Mouse (Mus musculus): ENCODE results near the gene Sesn1. TPM values are rescaled to one million over a fixed set of nuclear protein-coding genes. Genes with fewer than 3 reads are reported as not detected.

Gene Sesn1
- polyA plus RNA-seq, 1 experiment: 12.7 TPM

DNA sequence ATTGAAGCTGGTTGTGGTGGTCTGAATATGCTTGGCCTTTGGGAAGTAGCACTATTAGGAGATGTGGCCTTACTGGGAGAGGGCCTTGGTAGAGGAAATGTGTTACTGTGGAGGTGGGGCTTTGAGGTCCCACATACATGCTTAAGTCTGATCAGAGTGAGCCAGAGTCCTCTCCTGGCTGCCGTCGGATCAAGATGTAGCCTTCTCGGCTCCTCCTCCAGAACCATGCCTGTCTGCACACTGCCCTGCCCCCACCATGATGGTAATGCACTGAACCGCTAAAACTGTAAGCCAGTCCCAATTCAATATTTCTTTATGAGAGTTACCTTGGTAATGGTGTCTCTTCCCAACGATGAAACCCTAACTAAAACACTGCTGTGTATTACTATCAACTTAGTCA, 19.5 kb downstream of the Sesn1 start:
- no peak overlapping the region for H3K27ac ChIP-seq (ENCODE audit: control insufficient read depth, insufficient read depth, low read depth, low read length)
- TF ChIP-seq CTCF (IDR thresholded peaks at IDR 0.05; ENCODE audit: control insufficient read depth, insufficient read depth, insufficient replicate concordance, low read depth, low read length) (no peak), POLR2A (IDR thresholded peaks at IDR 0.05; ENCODE audit: control insufficient read depth, low read depth, low read length) (no peak)

DNA sequence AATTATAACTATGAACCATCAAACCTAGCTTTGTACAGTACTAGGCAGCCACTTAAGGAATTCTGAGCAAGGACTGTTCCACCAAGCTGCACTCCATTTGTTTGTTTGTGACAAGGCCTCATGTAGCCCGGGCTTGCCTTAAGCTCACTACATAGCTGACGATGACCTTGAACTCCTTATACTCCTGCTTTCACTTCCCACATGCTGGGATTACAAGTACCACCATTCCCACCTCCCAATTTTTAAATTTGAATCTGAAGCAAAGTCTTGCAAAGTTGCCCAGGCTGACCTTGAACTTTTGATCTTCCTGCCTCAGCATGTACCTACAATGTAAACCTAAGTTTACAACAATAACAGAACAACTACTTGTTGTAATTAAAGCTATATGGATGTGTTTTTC, 20.2 kb downstream of the Sesn1 start:
- Histone ChIP-seq H3K36me3 (ENCODE audit: control insufficient read depth, insufficient read depth, low read length) (no peaks in the 10 kb centered on the region), H3K4me1 (ENCODE audit: control insufficient read depth, insufficient read depth, low read length) (no peaks in the 10 kb centered on the region), H3K27ac (ENCODE audit: control insufficient read depth, insufficient read depth, low read depth, low read length) (no peak overlapping the region), H3K4me3 (ENCODE audit: control insufficient read depth, low read depth, low read length) (no peak overlapping the region), H3K27me3 (ENCODE audit: control insufficient read depth, insufficient read depth, low read length) (no peaks in the 10 kb centered on the region)
- TF ChIP-seq CTCF (IDR thresholded peaks at IDR 0.05; ENCODE audit: control insufficient read depth, insufficient read depth, insufficient replicate concordance, low read depth, low read length): no peak
- no peak for TF ChIP-seq POLR2A (IDR thresholded peaks at IDR 0.05; ENCODE audit: control insufficient read depth, low read depth, low read length)

More for the DNA sequence above, 19.5 kb downstream of the Sesn1 start:
- Histone ChIP-seq H3K4me3 (ENCODE audit: control insufficient read depth, low read depth, low read length) (no peak overlapping the region), H3K36me3 (ENCODE audit: control insufficient read depth, insufficient read depth, low read length) (no peaks in the 10 kb centered on the region), H3K4me1 (ENCODE audit: control insufficient read depth, insufficient read depth, low read length) (no peaks in the 10 kb centered on the region), H3K27me3 (ENCODE audit: control insufficient read depth, insufficient read depth, low read length) (no peaks in the 10 kb centered on the region)

DNA sequence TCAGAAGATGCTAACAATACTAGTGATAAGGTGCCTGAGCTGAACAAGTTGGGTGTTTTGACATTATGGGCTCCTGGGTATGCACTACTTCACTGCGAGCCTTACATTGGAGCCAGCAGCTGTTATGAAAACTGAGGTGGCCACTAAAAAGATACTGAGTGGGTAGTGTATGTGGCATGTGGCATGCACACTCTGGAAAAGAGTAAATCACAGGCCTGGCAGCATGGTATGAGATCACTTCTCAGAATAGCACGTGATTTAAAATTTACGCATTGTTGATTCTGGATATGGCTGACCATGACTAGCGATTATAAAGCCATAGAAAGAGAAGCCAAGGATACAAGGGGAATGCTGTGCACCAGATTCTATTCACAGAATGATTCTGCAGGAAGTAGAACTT, 20.7 kb downstream of the Sesn1 start:
- H3K4me3 ChIP-seq (ENCODE audit: control insufficient read depth, low read depth, low read length): no peak overlapping the region
- no peaks in the 10 kb centered on the region for H3K4me1 ChIP-seq (ENCODE audit: control insufficient read depth, insufficient read depth, low read length)
- H3K27me3 ChIP-seq (ENCODE audit: control insufficient read depth, insufficient read depth, low read length): no peaks in the 10 kb centered on the region
- TF ChIP-seq CTCF (IDR thresholded peaks at IDR 0.05; ENCODE audit: control insufficient read depth, insufficient read depth, insufficient replicate concordance, low read depth, low read length) (no peak), POLR2A (IDR thresholded peaks at IDR 0.05; ENCODE audit: control insufficient read depth, low read depth, low read length) (no peak)
- no peaks in the 10 kb centered on the region for H3K36me3 ChIP-seq (ENCODE audit: control insufficient read depth, insufficient read depth, low read length)
- no peak overlapping the region for H3K27ac ChIP-seq (ENCODE audit: control insufficient read depth, insufficient read depth, low read depth, low read length)

DNA sequence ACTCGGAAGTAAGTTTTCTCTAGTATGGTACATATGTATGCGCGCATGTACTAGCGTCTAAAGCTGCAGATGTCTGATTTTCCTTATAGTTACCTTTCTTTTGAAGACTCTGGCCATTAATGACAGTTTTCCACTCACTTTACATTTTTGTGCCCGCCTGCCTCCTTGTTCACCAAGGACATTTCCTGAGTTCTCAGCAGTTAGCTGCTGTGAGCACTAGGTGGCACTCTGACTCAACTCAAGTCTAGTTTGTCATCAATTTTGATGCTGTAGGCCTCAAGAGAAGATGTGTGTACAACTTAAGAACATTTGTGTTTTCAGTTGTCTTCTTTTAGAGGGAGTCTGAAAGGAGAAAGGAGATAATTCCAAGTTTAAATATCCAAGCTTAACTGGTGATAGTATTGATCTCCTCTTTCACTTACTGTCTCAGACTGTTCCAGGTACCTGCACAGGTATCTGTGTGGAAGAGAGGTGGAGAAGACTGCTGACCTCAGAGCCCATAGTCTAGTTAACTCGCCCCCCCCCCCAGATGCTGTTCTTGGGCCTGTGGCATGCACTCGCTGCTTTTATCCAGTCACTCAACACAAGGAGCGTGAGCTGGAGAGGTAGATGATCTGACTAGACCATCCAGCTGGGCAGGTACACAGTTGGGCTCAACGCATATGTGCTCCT, 21.3 kb downstream of the Sesn1 start:
- H3K4me3 ChIP-seq (ENCODE audit: control insufficient read depth, low read depth, low read length): no peak overlapping the region
- no peaks in the 10 kb centered on the region for H3K4me1 ChIP-seq (ENCODE audit: control insufficient read depth, insufficient read depth, low read length)
- H3K27ac ChIP-seq (ENCODE audit: control insufficient read depth, insufficient read depth, low read depth, low read length): no peak overlapping the region
- no peak for TF ChIP-seq POLR2A (IDR thresholded peaks at IDR 0.05; ENCODE audit: control insufficient read depth, low read depth, low read length)
- no peak; the same call in 1 of the 2 replicates for TF ChIP-seq CTCF (IDR thresholded peaks at IDR 0.05; ENCODE audit: control insufficient read depth, insufficient read depth, insufficient replicate concordance, low read depth, low read length)
- no peaks in the 10 kb centered on the region for H3K27me3 ChIP-seq (ENCODE audit: control insufficient read depth, insufficient read depth, low read length)
- H3K36me3 ChIP-seq (ENCODE audit: control insufficient read depth, insufficient read depth, low read length): no peaks in the 10 kb centered on the region

DNA sequence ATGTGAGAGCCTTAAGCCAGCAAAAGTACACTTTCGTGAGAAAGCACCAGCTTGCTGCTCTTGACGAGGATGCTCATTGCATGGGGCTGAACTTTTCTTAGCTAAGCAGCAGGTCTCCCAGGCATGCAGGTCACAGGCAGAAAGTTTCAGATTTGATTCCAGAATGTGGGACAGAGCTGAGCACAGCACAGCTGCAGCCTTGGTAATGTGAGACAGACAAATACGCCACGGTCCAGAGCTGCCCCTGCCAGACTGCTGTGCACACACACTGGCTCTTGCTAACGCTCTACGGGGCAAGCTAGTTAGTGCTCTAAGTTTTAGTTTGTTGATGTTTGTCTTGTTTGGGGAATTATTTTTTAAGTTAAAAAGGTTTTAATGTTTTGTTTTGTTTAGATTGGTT, 22.5 kb downstream of the Sesn1 start:
- H3K27ac ChIP-seq (ENCODE audit: control insufficient read depth, insufficient read depth, low read depth, low read length): no peak overlapping the region; the same call in 1 of the 2 replicates
- H3K27me3 ChIP-seq (ENCODE audit: control insufficient read depth, insufficient read depth, low read length): no peaks in the 10 kb centered on the region
- H3K4me1 ChIP-seq (ENCODE audit: control insufficient read depth, insufficient read depth, low read length): no peaks in the 10 kb centered on the region
- no peak overlapping the region for H3K4me3 ChIP-seq (ENCODE audit: control insufficient read depth, low read depth, low read length)
- TF ChIP-seq CTCF (IDR thresholded peaks at IDR 0.05; ENCODE audit: control insufficient read depth, insufficient read depth, insufficient replicate concordance, low read depth, low read length) (no peak), POLR2A (IDR thresholded peaks at IDR 0.05; ENCODE audit: control insufficient read depth, low read depth, low read length) (no peak)
- no peaks in the 10 kb centered on the region for H3K36me3 ChIP-seq (ENCODE audit: control insufficient read depth, insufficient read depth, low read length)

DNA sequence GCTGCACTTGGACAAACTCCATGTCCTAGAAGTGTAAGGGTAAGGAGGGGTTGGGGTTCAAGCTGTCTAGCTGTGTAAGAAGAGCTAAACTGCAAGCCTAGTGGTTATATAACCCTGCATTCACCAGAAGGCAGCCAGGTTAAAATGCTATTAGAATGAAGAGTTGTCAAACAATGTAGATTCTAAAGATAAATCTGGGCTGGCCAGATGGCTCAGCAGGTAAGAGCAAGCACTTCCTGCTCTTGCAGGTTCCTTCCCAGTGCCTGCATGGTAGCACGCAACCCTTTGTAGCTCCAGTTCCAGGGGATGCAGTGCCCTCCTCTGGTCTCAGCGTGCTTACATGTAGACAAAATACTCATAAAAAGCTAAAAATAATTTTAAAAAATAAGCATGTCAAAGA, 24.4 kb downstream of the Sesn1 start:
- no peak overlapping the region for H3K27ac ChIP-seq (ENCODE audit: control insufficient read depth, insufficient read depth, low read depth, low read length)
- no peaks in the 10 kb centered on the region for H3K36me3 ChIP-seq (ENCODE audit: control insufficient read depth, insufficient read depth, low read length)
- H3K4me1 ChIP-seq (ENCODE audit: control insufficient read depth, insufficient read depth, low read length): no peaks in the 10 kb centered on the region
- TF ChIP-seq POLR2A (IDR thresholded peaks at IDR 0.05; ENCODE audit: control insufficient read depth, low read depth, low read length) (no peak), CTCF (IDR thresholded peaks at IDR 0.05; ENCODE audit: control insufficient read depth, insufficient read depth, insufficient replicate concordance, low read depth, low read length) (no peak)
- H3K27me3 ChIP-seq (ENCODE audit: control insufficient read depth, insufficient read depth, low read length): no peaks in the 10 kb centered on the region
- H3K4me3 ChIP-seq (ENCODE audit: control insufficient read depth, low read depth, low read length): no peak overlapping the region

DNA sequence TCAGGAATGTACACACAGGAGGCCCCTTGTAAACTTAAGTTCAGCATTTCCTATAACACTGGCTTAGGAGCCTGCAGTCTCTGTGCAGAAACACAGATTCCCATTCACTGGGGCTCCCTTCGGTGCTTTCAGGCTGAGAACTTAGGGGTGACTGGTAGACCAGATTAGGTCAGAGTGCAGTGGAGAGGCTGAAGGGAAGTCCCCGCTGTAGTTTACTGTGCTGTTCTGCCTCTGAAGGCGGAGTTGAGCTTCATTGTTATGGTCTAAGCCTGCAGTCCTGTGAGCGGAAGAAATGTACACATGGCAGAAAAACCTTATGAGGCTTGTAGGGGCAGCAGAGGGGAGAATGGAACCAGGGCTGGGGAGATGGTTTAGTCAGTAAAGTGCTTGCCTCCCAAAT, 29.2 kb downstream of the Sesn1 start:
- Histone ChIP-seq H3K27ac (ENCODE audit: control insufficient read depth, insufficient read depth, low read depth, low read length) (no peak overlapping the region), H3K36me3 (ENCODE audit: control insufficient read depth, insufficient read depth, low read length) (no peaks in the 10 kb centered on the region), H3K27me3 (ENCODE audit: control insufficient read depth, insufficient read depth, low read length) (no peaks in the 10 kb centered on the region), H3K4me1 (ENCODE audit: control insufficient read depth, insufficient read depth, low read length) (no peaks in the 10 kb centered on the region), H3K4me3 (ENCODE audit: control insufficient read depth, low read depth, low read length) (no peak overlapping the region)
- TF ChIP-seq CTCF (IDR thresholded peaks at IDR 0.05; ENCODE audit: control insufficient read depth, insufficient read depth, insufficient replicate concordance, low read depth, low read length): no peak
- no peak for TF ChIP-seq POLR2A (IDR thresholded peaks at IDR 0.05; ENCODE audit: control insufficient read depth, low read depth, low read length)
